Mouse (Mus musculus) liver, embryonic 14.5 days (tissue): ENCODE data around the gene Lzts3. TPM values are rescaled to one million over a fixed set of nuclear protein-coding genes. Genes with fewer than 3 reads are reported as not detected.

Experiments used
- ATAC-seq: fragments of 200-750 bp; cut with Nextera tagmentation; 2 replicates; pipeline ENCODE4 v1.8.0; 2017; ENCODE audit warnings: moderate number of reproducible peaks, mild to moderate bottlenecking, moderate library complexity; ENCODE audit not compliant: insufficient read depth
- DNase-seq, 3 experiments: peaks; one replicate each; pipeline ENCODE4 v3.0.0-alpha.2; 2012 to 2013; ENCODE audit warnings: low read depth in 3 of 3, low spot score in 3 of 3
- H3K27ac ChIP-seq: fragments of 300-500 bp; sonication (generic); 2 replicates; pipeline ENCODE4 v1.5.1; 2014; ENCODE audit warnings: moderate library complexity, mild to moderate bottlenecking, control low read depth, inconsistent platforms
- H3K27me3 ChIP-seq: fragments of 300-500 bp; sonication (generic); 2 replicates; pipeline ENCODE4 v1.6.1; 2014; ENCODE audit warnings: mild to moderate bottlenecking, low read length, moderate library complexity; ENCODE audit not compliant: control insufficient read depth, insufficient read depth
- H3K36me3 ChIP-seq: fragments of 300-500 bp; sonication (generic); replicated peaks from 2 replicates; pipeline ENCODE4 v1.6.1; 2014; ENCODE audit warnings: low read depth; ENCODE audit not compliant: control insufficient read depth, insufficient read depth
- H3K4me1 ChIP-seq, 2 experiments: fragments of 200-500 bp in 1 of 2; fragments of 300-500 bp in 1 of 2; sonication (generic) in 1 of 2; replicated peaks; 2 replicates each; pipeline ENCODE4 v1.6.1; 2012 to 2014; ENCODE audit warnings: antibody characterized with exemption in 1 of 2, inconsistent platforms in 1 of 2, low read length in 1 of 2; ENCODE audit not compliant: control insufficient read depth in 2 of 2, insufficient read depth in 2 of 2
- H3K4me2 ChIP-seq: fragments of 300-500 bp; sonication (generic); 2 replicates; pipeline ENCODE4 v1.6.1; 2014; ENCODE audit warnings: low read depth, mild to moderate bottlenecking, control low read depth, moderate library complexity
- H3K4me3 ChIP-seq, 2 experiments: fragments of 200-500 bp in 1 of 2; fragments of 300-500 bp in 1 of 2; sonication (generic) in 1 of 2; 2 replicates each; pipeline ENCODE4 v1.5.1; 2012 to 2014; ENCODE audit warnings: low read depth in 2 of 2, low read length in 2 of 2, mild to moderate bottlenecking in 2 of 2, control low read depth in 1 of 2, inconsistent platforms in 1 of 2, moderate library complexity in 1 of 2; ENCODE audit not compliant: insufficient read depth in 1 of 2
- H3K9ac ChIP-seq: fragments of 300-500 bp; sonication (generic); replicated peaks from 2 replicates; pipeline ENCODE4 v1.6.1; 2014; ENCODE audit warnings: mild to moderate bottlenecking, control low read depth, moderate library complexity
- H3K9me3 ChIP-seq: fragments of 300-500 bp; sonication (generic); 2 replicates; pipeline ENCODE4 v1.6.1; 2016; ENCODE audit warnings: low read length, mixed read lengths; ENCODE audit not compliant: control insufficient read depth
- CTCF ChIP-seq: IDR thresholded peaks from 2 replicates; pipeline ENCODE4 v1.5.1; 2016; ENCODE audit warnings: antibody characterized with exemption, low read depth, control low read depth
- EP300 ChIP-seq: IDR thresholded peaks from 2 replicates; pipeline ENCODE4 v1.6.1; 2016; ENCODE audit warnings: antibody characterized with exemption, low read depth
- WGBS: fragments of 180-500 bp; shearing (Covaris S2); extraction: QIAGEN DNeasy Blood & Tissue Kit; methylation state at CpG from one replicate; pipeline ENCODE4 v1.1.7; 2014; ENCODE audit not compliant: insufficient replicate concordance; 5-methylcytosine and 5-hydroxymethylcytosine counted together
- polyA plus RNA-seq, 2 experiments: library from polyadenylated mRNA; depleted of rRNA in 1 of 2; stranded (reverse) in 1 of 2; unstranded in 1 of 2; fragments of >200 nt; fragmentation: Nextera tagmentation in 1 of 2; extraction: Ambion mirVana in 1 of 2; gene quantifications; 2 replicates each; pipeline versions ENCODE4 v1.2.1 to v1.2.3; 2012 to 2014

Lzts3 gene
- polyA plus RNA-seq, 2 experiments: 0.42 to 2.1 TPM

DNA sequence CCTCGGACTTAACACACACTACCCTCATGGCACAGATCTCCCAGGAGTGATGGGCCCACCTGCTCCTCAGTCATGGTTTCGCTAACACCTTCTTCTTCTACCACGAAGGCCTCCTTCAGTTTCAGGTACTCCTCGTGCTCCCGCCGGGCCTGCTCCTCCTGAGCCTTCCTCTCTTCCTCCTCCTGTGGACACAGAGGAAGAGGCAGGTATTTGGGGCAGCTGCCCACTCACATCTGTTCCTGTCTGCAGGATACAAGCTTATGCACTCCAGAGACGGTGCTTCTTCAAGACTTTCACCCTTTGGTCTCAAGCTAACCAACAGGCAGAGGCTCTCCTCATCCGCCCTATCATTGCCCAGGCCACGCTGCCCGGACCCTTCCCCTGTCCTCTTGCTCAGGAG, 15.9 kb upstream of the Lzts3 start:
- Histone ChIP-seq H3K27ac (no peak overlapping the region), H3K9ac (no peak overlapping the region), H3K4me1 (peaks cover 32 to 39% of the 10 kb centered on the region in 2 experiments), H3K4me3 (no peak overlapping the region), H3K9me3 (no peaks in the 10 kb centered on the region), H3K36me3 (peaks cover 42% of the 10 kb centered on the region), H3K27me3 (no peaks in the 10 kb centered on the region), H3K4me2 (no peak overlapping the region)
- DNase-seq (no peak), ATAC-seq (no peak)
- 82% methylated on average over 10 of the region's 10 CpGs for WGBS
- TF ChIP-seq EP300 (no peak), CTCF (no peak)

DNA sequence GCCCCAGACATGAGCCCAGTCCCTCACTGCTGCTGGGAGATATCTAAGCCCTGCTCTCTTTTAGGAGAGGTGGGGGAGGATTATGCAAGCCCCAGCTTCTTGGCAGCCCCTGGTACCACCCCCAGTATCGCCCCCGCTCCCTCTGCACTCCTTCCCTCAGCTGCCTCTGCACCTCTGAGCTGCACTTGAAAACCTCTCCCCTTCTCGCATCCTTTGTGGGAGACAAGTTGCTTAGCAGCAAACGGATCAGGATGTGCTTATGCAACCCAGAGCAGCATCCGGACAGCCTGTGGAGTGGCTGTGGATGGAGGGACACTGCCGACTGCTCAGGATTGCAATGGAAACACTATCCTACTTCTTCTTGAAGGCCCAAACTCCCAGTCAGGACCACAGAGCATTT, 14.9 kb upstream of the Lzts3 start:
- Histone ChIP-seq H3K27ac (no peak overlapping the region), H3K36me3 (peaks cover 44% of the 10 kb centered on the region), H3K9ac (no peak overlapping the region), H3K4me2 (no peak overlapping the region), H3K27me3 (no peaks in the 10 kb centered on the region), H3K9me3 (no peaks in the 10 kb centered on the region), H3K4me3 (no peak overlapping the region), H3K4me1 (peaks cover 25 to 36% of the 10 kb centered on the region in 2 experiments)
- DNase-seq (no peak), ATAC-seq (no peak)
- 80% methylated on average over 6 of the region's 6 CpGs for whole genome bisulfite sequencing
- no peak for TF ChIP-seq CTCF
- no peak for TF ChIP-seq EP300

DNA sequence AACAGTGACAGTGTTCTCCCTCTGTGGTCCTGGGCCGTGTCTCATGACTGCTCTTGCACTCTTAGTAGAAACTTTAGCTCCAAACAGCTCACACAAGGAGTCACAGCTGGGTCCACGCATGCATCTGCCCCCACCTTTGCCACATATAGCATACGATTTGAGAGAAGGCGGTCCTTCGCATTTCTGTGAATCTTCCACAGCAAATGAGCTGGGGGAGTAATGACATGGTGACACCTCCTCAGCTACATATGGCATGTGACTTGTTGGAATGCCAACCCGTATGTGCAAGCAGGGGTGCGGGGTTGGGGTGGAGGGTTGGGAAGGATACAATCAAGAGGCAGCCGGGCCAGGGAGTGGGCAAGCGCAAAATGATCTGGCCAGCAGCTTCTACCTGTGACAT, 13.9 kb upstream of the Lzts3 start:
- TF ChIP-seq EP300: no peak
- peaks cover 25 to 36% of the 10 kb centered on the region in 2 experiments for H3K4me1 ChIP-seq
- H3K36me3 ChIP-seq: peaks cover 41% of the 10 kb centered on the region
- H3K4me3 ChIP-seq: no peak overlapping the region
- no peaks in the 10 kb centered on the region for H3K27me3 ChIP-seq
- no peaks in the 10 kb centered on the region for H3K9me3 ChIP-seq
- no peak overlapping the region for H3K9ac ChIP-seq
- WGBS: 88% methylated on average over 9 of the region's 9 CpGs
- no peak overlapping the region; the same call in 1 of the 2 replicates for H3K4me2 ChIP-seq
- peak overlapping the region; percentile 92 for H3K27ac ChIP-seq
- DNase-seq (no peak), ATAC-seq (no peak)

DNA sequence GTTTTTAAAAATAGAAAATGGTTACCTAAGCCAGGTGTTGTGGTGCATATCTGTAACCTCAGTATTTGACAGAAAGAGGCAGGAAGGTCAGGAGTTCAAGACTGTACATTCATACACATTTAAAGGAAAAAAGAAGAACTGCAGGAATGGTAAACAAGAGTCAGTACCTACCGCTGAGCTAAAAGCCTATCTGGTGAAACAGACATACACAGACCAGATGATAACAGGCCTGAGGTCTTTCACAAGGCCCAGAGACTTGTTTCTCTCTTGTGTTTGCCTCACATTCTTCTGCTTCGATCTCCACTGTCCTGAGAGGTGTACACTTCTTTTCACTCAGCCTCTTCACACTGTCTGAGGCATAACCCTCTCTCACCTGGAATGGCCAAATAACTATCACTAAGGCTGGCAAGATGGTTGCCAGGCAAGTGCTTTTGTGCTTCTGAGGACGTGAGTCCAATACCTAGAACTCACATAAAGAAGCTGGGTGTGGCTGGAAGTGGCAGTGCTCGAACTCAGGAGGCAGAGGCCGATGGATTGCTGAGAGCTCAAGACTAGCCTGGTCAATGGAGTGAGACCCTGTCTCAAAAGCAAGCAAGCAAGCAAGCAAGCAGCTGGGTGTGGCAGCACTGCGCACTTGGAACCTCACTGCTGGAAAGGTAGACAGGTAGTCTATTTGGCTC, 13.2 kb upstream of the Lzts3 start:
- H3K9ac ChIP-seq: peak overlapping the region; percentile 60
- H3K4me1 ChIP-seq: peaks cover 25 to 36% of the 10 kb centered on the region in 2 experiments
- TF ChIP-seq CTCF (no peak), EP300 (peak; percentile 78)
- H3K9me3 ChIP-seq: no peaks in the 10 kb centered on the region
- peak overlapping the region; percentile 92 for H3K27ac ChIP-seq
- H3K4me2 ChIP-seq: peak overlapping the region; percentile 64
- ATAC-seq (peak; percentile 92), DNase-seq (peak; percentile 48 to 63 (median 62))
- H3K36me3 ChIP-seq: peaks cover 34% of the 10 kb centered on the region
- WGBS: 30% methylated on average over 6 of the region's 6 CpGs
- no peak overlapping the region for H3K4me3 ChIP-seq
- H3K27me3 ChIP-seq: no peaks in the 10 kb centered on the region

DNA sequence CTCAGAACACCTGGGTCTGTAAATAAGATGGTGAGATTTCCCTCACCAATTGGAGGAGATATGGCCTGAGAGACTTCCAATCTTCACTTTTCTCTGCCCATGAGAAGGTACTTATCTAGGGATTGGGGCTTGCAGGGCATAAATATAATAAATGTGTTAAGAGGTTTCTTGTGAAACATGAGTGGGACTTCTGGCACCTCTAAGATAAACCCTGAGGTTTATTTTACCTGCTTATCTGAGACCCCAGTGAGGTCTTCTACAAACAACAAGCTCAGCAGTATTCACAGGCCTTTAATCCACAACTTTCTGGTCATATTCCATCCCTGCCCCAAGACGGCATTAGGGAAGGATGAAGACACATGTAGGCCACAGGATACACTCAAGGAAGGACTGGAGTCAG, 11.2 kb upstream of the Lzts3 start:
- H3K9me3 ChIP-seq: no peaks in the 10 kb centered on the region
- no peak overlapping the region for H3K4me3 ChIP-seq
- TF ChIP-seq EP300 (peak; percentile 63), CTCF (no peak)
- H3K36me3 ChIP-seq: peaks cover 25% of the 10 kb centered on the region
- H3K4me2 ChIP-seq: no peak overlapping the region
- peak overlapping the region; percentile 63 for H3K27ac ChIP-seq
- WGBS: 42% methylated on average over 1 of the region's 1 CpGs
- peaks cover 25 to 36% of the 10 kb centered on the region in 2 experiments for H3K4me1 ChIP-seq
- 0 out of 2 replicates have a peak overlapping the region, but pooled peaks have one; percentile 18 for H3K9ac ChIP-seq
- ATAC-seq (peak; percentile 46; the same call in 1 of the 2 replicates), DNase-seq (no peak)
- no peaks in the 10 kb centered on the region for H3K27me3 ChIP-seq
